ENCODE assay signal across 11 mouse cellular contexts in genomic region chr12:77130526-77130925, GRCm38 (mm10).
DNase-seq lines count a peak whose midpoint lies in the region; ATAC-seq and TF ChIP-seq lines count a peak whose summit lies in the region.
"Had no signal": no experiment of that assay in that cellular context is flagged by ENCODE, and none has a peak within 500 bp of the region (broad histone marks: within the 10 kb centered on the region; RNA-seq: fewer than 3 reads in every experiment).

No protein-coding gene starts in this region.

- H3K9me3 ChIP-seq in lung, embryonic 14.5 days (ENCODE audit: low read depth, low read length) = no peaks in the 10 kb centered on the region
- H3K9me3 ChIP-seq: forebrain, embryonic 15.5 days; hindbrain, embryonic 12.5 days had no signal

- H3K27ac ChIP-seq in lung, embryonic 14.5 days (ENCODE audit: low read depth) = no peak overlapping the region
- H3K27ac ChIP-seq: forebrain, embryonic 15.5 days; hindbrain, embryonic 12.5 days had no signal

- H3K4me1 ChIP-seq in lung, embryonic 14.5 days (ENCODE audit: insufficient read depth) = no peaks in the 10 kb centered on the region
- H3K4me1 ChIP-seq: forebrain, embryonic 15.5 days; hindbrain, embryonic 12.5 days had no signal

- peak; percentile 42 for DNase-seq in thymus, postnatal 0 days (ENCODE audit: low spot score)
- DNase-seq in thymus, postnatal 25 days = no peak
- DNase-seq in T-cell, adult 2 months (ENCODE audit: low spot score) = peak; percentile 56
- peak; percentile 28 for DNase-seq in lung, embryonic 14.5 days
- DNase-seq in splenic B cell, adult 2 months (ENCODE audit: low read depth, low spot score) = peak; percentile 23
- no peak for DNase-seq in cerebellum, postnatal 36 days
- no peak for DNase-seq in adrenal gland, adult 8-10 months
- DNase-seq in heart, postnatal 10 days = no peak
- DNase-seq: kidney, postnatal 10 days had no signal

- no peak overlapping the region for H3K4me2 ChIP-seq in lung, embryonic 14.5 days
- H3K4me2 ChIP-seq: forebrain, embryonic 15.5 days; hindbrain, embryonic 12.5 days had no signal

- no peak overlapping the region for H3K4me3 ChIP-seq in lung, embryonic 14.5 days (ENCODE audit: low read depth, low read length)
- H3K4me3 ChIP-seq: forebrain, embryonic 15.5 days; hindbrain, embryonic 12.5 days had no signal

- no peaks in the 10 kb centered on the region for H3K27me3 ChIP-seq in lung, embryonic 14.5 days (ENCODE audit: insufficient read depth, low read length)
- H3K27me3 ChIP-seq in splenic B cell, adult 2 months (ENCODE audit: control insufficient read depth, insufficient read depth, low read length, poor library complexity, severe bottlenecking) = no peaks in the 10 kb centered on the region
- H3K27me3 ChIP-seq: forebrain, embryonic 15.5 days; hindbrain, embryonic 12.5 days had no signal

- no peaks in the 10 kb centered on the region for H3K36me3 ChIP-seq in lung, embryonic 14.5 days (ENCODE audit: insufficient read depth)
- H3K36me3 ChIP-seq in splenic B cell, adult 2 months (ENCODE audit: control insufficient read depth, insufficient read depth, low read length, poor library complexity, severe bottlenecking) = no peaks in the 10 kb centered on the region
- H3K36me3 ChIP-seq: forebrain, embryonic 15.5 days; hindbrain, embryonic 12.5 days had no signal

- no peak overlapping the region for H3K9ac ChIP-seq in lung, embryonic 14.5 days
- H3K9ac ChIP-seq: forebrain, embryonic 15.5 days; hindbrain, embryonic 12.5 days had no signal

- intact Hi-C loops in heart, postnatal 10 days (cut with DNase I) = no loop called here

- 55% methylated on average over 6 of the region's 6 CpGs for WGBS in lung, embryonic 14.5 days

- TF ChIP-seq CTCF in lung, embryonic 14.5 days (IDR thresholded peaks at IDR 0.05; ENCODE audit: low read depth) = no peak

- no peak for ATAC-seq in lung, embryonic 14.5 days (ENCODE audit: insufficient read depth)
- ATAC-seq: forebrain, embryonic 15.5 days had no signal

Comparison
In these comparisons a context has a peak if more than half of its experiments do, and no peak if none do; other contexts are left out.
1. DNase-seq: peak in thymus, postnatal 0 days (single experiment), T-cell, adult 2 months (single experiment), lung, embryonic 14.5 days (single experiment) and splenic B cell, adult 2 months (single experiment); none in thymus, postnatal 25 days (single experiment), cerebellum, postnatal 36 days (0 of 2), adrenal gland, adult 8-10 months (single experiment) and heart, postnatal 10 days (0 of 2).